Mouse (Mus musculus) cerebellum, postnatal 14 days (tissue): Measurements from ENCODE around the gene Gm527.

ENCODE experiments used
- DNase-seq, 2 experiments: peaks; one replicate each; pipeline ENCODE4 v3.0.0; 2021; ENCODE audit warnings: mixed read lengths in 2 of 2

The Gm527 gene

GRCm38 (mm10) chr12:64917578-64918471 lies at the start of gene Gm527:
Gene Gm527, plus strand, starts transcription at chr12:64917906.
- peak; percentile 96 to 97 for DNase-seq

- no peak for DNase-seq
These were observed 46.6 kb upstream of the Gm527 start for GRCm38 (mm10) chr12:64871103-64871502.

- peak; percentile 79 to 85 for DNase-seq
These were observed 20.5 kb upstream of the Gm527 start for GRCm38 (mm10) chr12:64897060-64897730.

GRCm38 (mm10) chr12:64902506-64902905 lies 15.2 kb upstream of the Gm527 start:
- no peak for DNase-seq

GRCm38 (mm10) chr12:64903186-64903585 lies 14.5 kb upstream of the Gm527 start:
- no peak for DNase-seq

GRCm38 (mm10) chr12:64912996-64913395 lies 4.7 kb upstream of the Gm527 start:
- DNase-seq, result no peak

GRCm38 (mm10) chr12:64916735-64917134 lies 971 bp upstream of the Gm527 start:
- no peak for DNase-seq

- peak; percentile 18 to 38 for DNase-seq
These were observed 19.8 kb downstream of the Gm527 start for GRCm38 (mm10) chr12:64937493-64937892.

GRCm38 (mm10) chr12:64964560-64964959 lies 46.9 kb downstream of the Gm527 start:
- DNase-seq, result no peak

GRCm38 (mm10) chr12:64965124-64966026 lies 47.7 kb downstream of the Gm527 start, which contains the start of the genes Klhl28 and Togaram1:
Gene Klhl28, minus strand, starts transcription at chr12:64965534.
Gene Togaram1, plus strand, starts transcription at chr12:64965804.
- DNase-seq, result peak; percentile 99

GRCm38 (mm10) chr12:64966101-64966631 lies 48.5 kb downstream of the Gm527 start:
- peak in 1 of 2 experiments; percentile 73 for DNase-seq

- peak; percentile 7 to 16 for DNase-seq
These were observed 49.1 kb downstream of the Gm527 start for GRCm38 (mm10) chr12:64966652-64967435.

- DNase-seq, result peak; percentile 6 to 19
These were observed 49.8 kb downstream of the Gm527 start for GRCm38 (mm10) chr12:64967470-64967869.

- no peak for DNase-seq
These were observed 50.4 kb downstream of the Gm527 start for GRCm38 (mm10) chr12:64968067-64968466.

GRCm38 (mm10) chr12:64971399-64971798 lies 53.7 kb downstream of the Gm527 start:
- no peak for DNase-seq

GRCm38 (mm10) chr12:64972063-64972462 lies 54.4 kb downstream of the Gm527 start:
- no peak for DNase-seq
